Mouse (Mus musculus): ENCODE measurements at regions not wholly inside any gene's neighbourhood (a gene's known extent, or its start where the extent isn't known, plus 50 kb on each side); places are given as distances from the start of the nearest gene placed in this dataset.

DNA sequence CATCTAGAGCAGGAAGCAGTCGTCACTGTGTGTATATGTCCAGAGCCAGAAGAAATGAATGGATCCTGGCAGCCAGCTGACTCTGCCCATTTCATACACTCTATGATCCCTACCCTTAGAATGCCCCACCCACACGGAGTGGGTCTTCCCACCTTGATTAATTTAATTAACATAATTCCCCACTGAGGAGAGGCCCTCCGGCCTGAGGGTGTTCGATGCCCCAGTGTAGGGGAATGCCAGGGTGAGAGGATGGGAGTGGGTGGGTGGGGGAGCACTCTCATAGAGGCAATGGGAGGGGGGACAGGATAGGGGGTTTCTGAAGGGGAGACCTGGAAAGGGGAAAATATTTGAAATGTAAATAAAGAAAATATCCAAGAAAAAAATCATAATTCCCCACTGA, 279.3 kb upstream of the Paip1 start:
- H3K36me3 ChIP-seq = no peaks in the 10 kb centered on the region
- H3K9me3 ChIP-seq = no peaks in the 10 kb centered on the region
- no peak overlapping the region for H3K4me3 ChIP-seq
- no peak for DNase-seq (ENCODE audit: low spot score)
- H3K27me3 ChIP-seq (ENCODE audit: insufficient read depth, poor library complexity, severe bottlenecking) = no peaks in the 10 kb centered on the region
- H3K4me1 ChIP-seq (replicated peaks) = no peaks in the 10 kb centered on the region
- 89% methylated on average over 4 of the region's 4 CpGs for WGBS
- H3K27ac ChIP-seq = no peak overlapping the region

DNA sequence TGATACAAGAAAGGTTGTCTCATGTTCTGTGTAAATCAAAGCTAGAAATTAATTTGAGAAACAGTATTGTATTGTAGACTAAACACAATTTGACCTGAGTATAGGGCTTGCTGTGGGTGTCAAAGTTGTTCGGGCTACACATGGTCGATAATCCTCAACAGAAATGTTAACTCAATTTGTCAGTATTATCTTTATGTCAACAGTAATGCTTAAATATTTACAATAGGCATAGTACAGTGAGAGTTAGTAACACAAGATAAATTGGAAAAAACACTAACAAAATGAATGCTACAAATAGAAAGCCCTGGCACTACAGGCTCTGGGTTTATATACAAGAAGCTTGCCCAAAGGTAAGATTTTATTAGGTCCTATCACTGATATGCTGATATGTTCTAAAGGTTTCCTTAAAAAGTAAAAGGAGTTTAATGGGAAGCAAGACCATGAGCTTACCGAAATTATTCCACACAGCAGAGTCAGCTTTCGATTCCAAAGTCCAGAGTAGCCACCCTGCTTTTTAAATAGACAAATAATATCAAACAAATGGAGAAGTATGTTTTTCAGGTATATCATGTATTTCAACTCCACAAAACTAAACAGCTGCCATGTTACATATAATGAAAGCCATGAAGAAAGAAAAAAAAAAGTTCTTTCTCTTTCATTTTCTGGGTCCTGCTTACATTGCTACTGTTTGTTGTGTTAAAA, 277.4 kb upstream of the Paip1 start:
- no peak overlapping the region for H3K27ac ChIP-seq
- DNase-seq (ENCODE audit: low spot score) = no peak
- H3K4me1 ChIP-seq (replicated peaks) = no peaks in the 10 kb centered on the region
- WGBS = 92% methylated on average over 4 of the region's 4 CpGs
- no peaks in the 10 kb centered on the region for H3K36me3 ChIP-seq
- no peaks in the 10 kb centered on the region for H3K9me3 ChIP-seq
- H3K27me3 ChIP-seq (ENCODE audit: insufficient read depth, poor library complexity, severe bottlenecking) = no peaks in the 10 kb centered on the region
- no peak overlapping the region for H3K4me3 ChIP-seq

DNA sequence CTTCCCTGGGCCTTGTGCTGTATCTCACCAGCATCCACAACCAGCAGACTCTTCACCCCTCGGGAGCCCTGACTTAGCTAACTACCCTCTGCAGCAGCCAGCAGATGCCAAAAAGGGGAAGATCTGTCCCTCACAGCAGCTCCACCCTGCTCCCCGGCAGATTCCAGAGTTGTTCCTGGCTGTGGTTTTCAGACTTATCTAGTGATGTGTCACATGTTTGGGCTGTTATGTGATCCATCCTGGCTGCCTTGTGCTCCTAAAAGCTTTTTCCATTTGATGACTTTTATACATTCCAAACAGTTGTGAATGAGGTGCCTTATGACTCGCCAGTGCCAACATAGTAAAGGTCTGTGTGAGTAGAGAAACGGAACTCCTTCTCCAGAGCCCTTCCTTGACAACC, 250.6 kb upstream of the Paip1 start:
- Histone ChIP-seq H3K4me3 (no peak overlapping the region), H3K9me3 (no peaks in the 10 kb centered on the region), H3K27me3 (ENCODE audit: insufficient read depth, poor library complexity, severe bottlenecking) (no peaks in the 10 kb centered on the region), H3K27ac (no peak overlapping the region), H3K36me3 (no peaks in the 10 kb centered on the region), H3K4me1 (replicated peaks) (no peaks in the 10 kb centered on the region)
- no peak for DNase-seq (ENCODE audit: low spot score)
- 82% methylated on average over 4 of the region's 4 CpGs for WGBS

DNA sequence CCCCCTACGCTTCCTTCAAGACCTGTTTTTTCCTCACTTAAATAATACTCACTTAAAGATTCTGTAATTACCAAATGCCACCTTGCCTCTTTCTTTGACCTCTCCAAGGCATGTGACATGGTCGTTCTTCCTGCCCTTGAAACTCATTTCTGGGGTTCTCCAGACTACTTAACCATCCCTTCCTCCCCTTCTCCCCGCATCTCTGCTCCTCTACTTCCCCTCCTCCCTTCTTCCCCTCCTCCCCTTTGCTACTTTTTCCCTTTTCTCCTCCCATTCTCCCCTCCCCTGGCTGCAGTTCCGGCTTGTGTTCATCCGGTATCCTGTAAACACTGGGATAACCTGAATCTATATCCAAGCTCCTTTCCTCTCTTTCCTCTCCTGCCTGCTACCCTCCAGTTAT, 250.2 kb upstream of the Paip1 start:
- 85% methylated on average over 5 of the region's 5 CpGs for WGBS
- Histone ChIP-seq H3K27ac (no peak overlapping the region), H3K27me3 (ENCODE audit: insufficient read depth, poor library complexity, severe bottlenecking) (no peaks in the 10 kb centered on the region), H3K9me3 (no peaks in the 10 kb centered on the region), H3K36me3 (no peaks in the 10 kb centered on the region), H3K4me1 (replicated peaks) (no peaks in the 10 kb centered on the region), H3K4me3 (no peak overlapping the region)
- no peak for DNase-seq (ENCODE audit: low spot score)

DNA sequence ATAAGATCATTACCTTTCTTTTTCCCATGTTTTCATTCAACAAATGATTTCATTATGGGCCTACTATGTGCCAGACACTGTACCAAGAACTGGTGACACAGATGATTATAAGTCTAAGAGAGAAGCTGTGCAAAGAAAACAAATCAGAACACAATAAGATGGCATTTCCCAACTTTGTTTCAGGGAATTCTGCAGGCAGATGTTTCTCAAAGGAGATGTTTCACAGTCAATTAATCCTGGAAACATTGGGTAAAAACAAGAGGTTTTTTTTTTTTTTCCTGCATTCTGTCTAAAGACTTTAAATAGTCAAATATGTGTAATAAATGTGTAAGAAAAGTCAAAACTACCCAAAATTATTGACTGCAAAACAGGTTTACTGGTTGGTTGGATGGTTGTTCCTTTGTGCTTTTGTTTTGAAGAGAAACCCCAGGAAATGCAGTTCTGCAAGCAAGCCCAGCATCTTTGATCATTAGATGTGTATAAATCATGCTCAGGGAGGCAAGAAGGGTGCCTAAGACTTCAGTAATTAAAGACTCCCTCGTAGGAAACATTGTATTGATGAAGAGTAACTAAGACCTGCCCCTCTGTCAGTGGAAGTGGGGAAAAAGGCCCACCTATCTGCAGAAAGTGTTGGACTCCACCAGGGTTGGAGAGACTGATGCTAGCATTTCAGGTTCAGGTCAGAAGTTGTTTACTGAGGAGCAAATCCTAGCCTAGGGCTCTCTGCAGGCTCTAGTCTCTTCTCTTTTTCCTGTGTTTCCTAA, 249.1 kb upstream of the Paip1 start:
- Histone ChIP-seq H3K9me3 (no peaks in the 10 kb centered on the region), H3K36me3 (no peaks in the 10 kb centered on the region), H3K4me1 (replicated peaks) (no peaks in the 10 kb centered on the region), H3K4me3 (no peak overlapping the region), H3K27ac (no peak overlapping the region), H3K27me3 (ENCODE audit: insufficient read depth, poor library complexity, severe bottlenecking) (no peaks in the 10 kb centered on the region)
- DNase-seq (ENCODE audit: low spot score) = no peak
- whole genome bisulfite sequencing = 51% methylated on average over 1 of the region's 1 CpGs

DNA sequence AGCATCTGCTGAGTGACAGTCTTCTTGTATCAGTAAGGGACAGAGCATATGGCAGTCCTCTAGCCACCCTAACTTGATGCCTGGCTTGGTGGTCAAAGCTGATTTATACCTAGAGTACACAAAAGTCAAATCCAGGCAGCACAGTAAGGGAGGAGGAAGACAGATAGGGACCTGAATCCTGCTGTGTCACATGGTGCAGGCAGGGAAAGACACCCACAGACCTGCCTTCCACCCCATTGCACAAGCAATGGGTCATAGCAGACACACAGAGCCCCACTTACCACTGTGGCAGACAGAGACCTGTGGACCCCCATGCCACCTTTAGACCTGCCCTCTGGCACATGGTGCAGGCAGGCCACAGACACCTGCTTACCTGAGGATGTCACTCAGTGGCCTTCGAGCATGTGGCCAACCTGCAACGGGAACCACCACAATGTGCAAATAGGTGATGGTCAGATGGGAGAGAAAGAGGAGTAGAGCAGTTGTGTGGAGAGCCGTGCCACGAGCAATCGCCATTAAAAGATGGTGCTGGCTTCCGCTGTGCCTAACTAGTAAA, 244.0 kb upstream of the Paip1 start:
- no peaks in the 10 kb centered on the region for H3K9me3 ChIP-seq
- no peak for DNase-seq (ENCODE audit: low spot score)
- WGBS = 93% methylated on average over 6 of the region's 6 CpGs
- no peak overlapping the region for H3K27ac ChIP-seq
- H3K27me3 ChIP-seq (ENCODE audit: insufficient read depth, poor library complexity, severe bottlenecking) = no peaks in the 10 kb centered on the region
- H3K4me3 ChIP-seq = no peak overlapping the region
- no peaks in the 10 kb centered on the region for H3K4me1 ChIP-seq (replicated peaks)
- no peaks in the 10 kb centered on the region for H3K36me3 ChIP-seq

DNA sequence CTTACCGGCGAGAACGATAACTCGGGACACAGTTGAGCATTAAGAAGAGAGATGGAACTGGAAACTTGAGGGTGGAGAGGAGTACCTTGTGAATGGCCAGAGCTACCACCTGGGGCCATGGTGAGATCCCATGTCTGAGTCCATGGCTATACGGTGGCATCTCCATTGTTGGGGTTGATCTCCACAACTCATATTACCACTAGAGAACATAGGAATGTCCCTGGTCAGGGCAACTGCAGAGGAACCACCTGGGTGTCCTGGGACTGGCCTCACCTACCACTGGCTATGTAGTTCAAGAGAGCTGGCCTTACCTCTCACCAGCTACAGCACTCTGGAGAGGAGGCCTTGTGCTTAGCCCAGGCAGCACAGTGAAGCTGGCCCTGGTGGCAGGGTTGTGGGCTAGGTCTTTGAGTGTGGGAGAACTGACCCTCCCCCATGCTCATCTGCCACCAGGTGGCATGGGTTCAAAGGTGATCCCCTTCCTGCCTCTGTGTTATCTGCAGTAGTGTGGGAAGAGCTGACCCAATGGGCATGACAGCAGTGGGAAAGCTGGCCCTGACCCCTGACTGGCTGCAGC, 242.7 kb upstream of the Paip1 start:
- Histone ChIP-seq H3K9me3 (no peaks in the 10 kb centered on the region), H3K4me3 (no peak overlapping the region), H3K27me3 (ENCODE audit: insufficient read depth, poor library complexity, severe bottlenecking) (no peaks in the 10 kb centered on the region), H3K36me3 (no peaks in the 10 kb centered on the region), H3K27ac (no peak overlapping the region), H3K4me1 (replicated peaks) (no peaks in the 10 kb centered on the region)
- WGBS = 96% methylated on average over 5 of the region's 5 CpGs
- DNase-seq (ENCODE audit: low spot score) = no peak

DNA sequence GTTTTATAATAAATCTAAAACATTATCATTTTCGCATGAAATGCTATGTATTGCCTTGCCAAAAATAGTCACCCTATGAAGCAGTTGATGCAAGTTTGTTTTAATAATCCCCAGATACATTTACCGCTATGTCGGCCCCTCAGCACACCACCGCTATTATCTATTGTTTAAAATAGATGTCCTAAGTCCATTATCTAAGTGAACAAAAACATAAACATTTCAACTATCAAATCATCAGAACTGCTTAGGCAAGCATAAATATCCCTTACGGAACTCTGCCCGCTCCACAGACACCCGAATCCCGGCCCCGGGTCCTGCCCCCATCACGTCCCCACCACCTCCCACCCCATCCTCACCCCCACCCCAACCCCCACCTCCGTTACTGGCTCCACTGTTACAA, 196.8 kb upstream of the Paip1 start:
- no peaks in the 10 kb centered on the region for H3K9me3 ChIP-seq

DNA sequence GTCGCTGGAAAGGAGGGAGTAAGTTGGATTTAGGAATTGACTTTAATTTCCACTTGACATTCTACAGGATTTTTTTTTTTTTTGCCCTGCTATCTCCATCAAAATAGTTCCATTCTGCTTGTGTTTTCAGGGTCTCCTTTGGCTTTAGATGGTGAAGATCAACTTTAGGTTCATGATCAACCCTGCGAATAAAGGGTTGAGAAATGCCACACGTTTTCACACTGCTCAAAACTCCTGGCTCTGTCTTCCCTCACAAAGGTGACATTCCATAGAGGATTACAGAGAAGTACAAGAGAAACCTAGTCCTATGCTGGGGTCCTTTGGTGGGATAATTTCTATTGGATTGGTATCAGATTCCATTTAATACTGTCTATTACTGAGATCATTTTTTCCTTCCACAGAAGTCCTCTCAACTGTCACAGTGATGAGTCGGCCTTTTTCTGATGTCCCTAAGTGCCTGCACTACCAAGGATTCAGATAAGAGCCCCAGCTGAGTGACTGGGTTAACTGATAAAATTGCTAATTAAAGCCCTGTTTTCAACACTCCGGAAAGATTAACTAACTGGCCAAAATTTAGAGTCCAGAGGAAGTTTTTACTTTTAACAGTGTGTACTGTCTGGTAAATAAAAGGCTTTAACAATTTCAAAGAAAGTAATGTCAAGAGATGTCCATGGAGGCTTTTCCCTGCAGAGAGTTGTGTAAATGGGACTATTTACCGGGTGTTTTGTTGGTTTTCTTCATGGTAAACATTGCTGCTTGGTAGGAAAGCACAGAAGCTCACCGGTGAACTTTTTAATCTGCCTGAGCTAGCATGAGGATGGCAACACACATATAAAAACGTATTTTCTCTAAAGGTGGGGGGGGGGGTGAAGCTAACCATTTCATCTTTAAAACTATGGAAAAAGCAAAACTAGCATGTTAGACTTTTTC, 196.0 kb upstream of the Paip1 start:
- DNase-seq (ENCODE audit: low spot score) = no peak
- Histone ChIP-seq H3K9me3 (no peaks in the 10 kb centered on the region), H3K27me3 (ENCODE audit: insufficient read depth, poor library complexity, severe bottlenecking) (no peaks in the 10 kb centered on the region), H3K27ac (no peak overlapping the region), H3K4me3 (no peak overlapping the region), H3K4me1 (replicated peaks) (no peaks in the 10 kb centered on the region), H3K36me3 (no peaks in the 10 kb centered on the region)
- WGBS = 64% methylated on average over 8 of the region's 8 CpGs

More for the DNA sequence above, 196.8 kb upstream of the Paip1 start:
- no peaks in the 10 kb centered on the region for H3K36me3 ChIP-seq
- WGBS = 92% methylated on average over 11 of the region's 11 CpGs
- H3K4me1 ChIP-seq (replicated peaks) = no peaks in the 10 kb centered on the region
- DNase-seq (ENCODE audit: low spot score) = no peak
- no peaks in the 10 kb centered on the region for H3K27me3 ChIP-seq (ENCODE audit: insufficient read depth, poor library complexity, severe bottlenecking)
- H3K4me3 ChIP-seq = no peak overlapping the region
- no peak overlapping the region for H3K27ac ChIP-seq

DNA sequence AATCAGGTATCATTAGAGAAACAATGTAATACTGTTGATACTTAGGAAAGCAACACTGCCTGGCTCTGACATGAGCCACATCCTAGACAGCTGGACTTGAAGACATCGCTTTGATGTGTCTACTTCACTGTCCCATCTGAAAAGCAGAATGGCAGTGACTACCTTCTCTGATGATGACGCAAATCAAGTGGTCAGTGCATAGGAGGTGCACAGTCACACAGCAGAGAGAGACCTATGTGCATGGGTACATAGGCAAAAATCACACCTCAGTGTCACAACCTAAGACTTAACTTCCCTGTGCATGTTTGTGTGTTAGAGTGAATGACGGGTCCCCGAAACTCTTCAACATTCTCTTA, 195.4 kb upstream of the Paip1 start:
- Histone ChIP-seq H3K27me3 (ENCODE audit: insufficient read depth, poor library complexity, severe bottlenecking) (no peaks in the 10 kb centered on the region), H3K9me3 (no peaks in the 10 kb centered on the region), H3K27ac (no peak overlapping the region), H3K36me3 (no peaks in the 10 kb centered on the region), H3K4me3 (no peak overlapping the region), H3K4me1 (replicated peaks) (no peaks in the 10 kb centered on the region)
- WGBS = 91% methylated on average over 4 of the region's 4 CpGs
- no peak for DNase-seq (ENCODE audit: low spot score)

DNA sequence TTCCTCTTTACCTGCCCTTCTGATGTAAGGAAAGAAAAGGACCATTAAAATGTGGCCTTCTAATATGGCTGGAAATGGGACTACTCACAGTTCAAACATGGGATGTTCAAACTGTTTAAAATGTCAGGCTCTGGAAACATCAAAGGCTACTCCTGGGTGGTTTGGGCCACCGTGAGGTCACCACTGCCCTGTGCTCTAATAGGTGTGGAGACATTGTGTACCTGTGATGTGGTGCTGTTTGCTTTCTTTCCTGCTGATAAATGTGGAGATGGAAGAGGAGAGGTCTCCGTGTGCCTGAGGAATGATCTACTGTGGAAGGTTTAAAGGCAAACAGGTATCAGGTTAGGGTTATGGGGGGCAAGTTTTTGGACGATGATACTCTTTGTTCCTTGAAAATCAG, 194.5 kb upstream of the Paip1 start:
- H3K27me3 ChIP-seq (ENCODE audit: insufficient read depth, poor library complexity, severe bottlenecking) = no peaks in the 10 kb centered on the region
- H3K27ac ChIP-seq = no peak overlapping the region
- H3K36me3 ChIP-seq = no peaks in the 10 kb centered on the region
- no peaks in the 10 kb centered on the region for H3K9me3 ChIP-seq
- no peak for DNase-seq (ENCODE audit: low spot score)
- 80% methylated on average over 3 of the region's 3 CpGs for WGBS
- H3K4me1 ChIP-seq (replicated peaks) = no peaks in the 10 kb centered on the region
- H3K4me3 ChIP-seq = no peak overlapping the region

DNA sequence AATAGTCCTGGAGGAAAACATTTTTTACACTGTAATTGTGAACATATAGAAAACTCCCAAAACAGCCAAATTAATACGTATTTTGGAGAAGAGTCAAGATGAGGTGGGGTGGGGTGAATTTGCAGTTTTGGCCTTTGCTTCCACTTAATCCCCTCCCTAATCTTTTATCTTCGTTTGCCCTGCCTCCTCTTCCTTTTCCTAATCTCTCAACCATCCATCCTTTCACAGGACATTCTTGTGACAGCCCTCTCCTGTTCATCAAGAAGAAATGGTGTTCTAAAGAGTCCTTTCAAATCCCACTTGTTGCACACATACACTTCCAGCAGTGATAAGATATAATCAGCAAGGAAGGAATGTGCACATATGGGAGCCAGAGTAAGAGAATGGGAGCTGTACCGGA, 186.0 kb upstream of the Paip1 start:
- no peak for DNase-seq (ENCODE audit: low spot score)
- Histone ChIP-seq H3K36me3 (no peaks in the 10 kb centered on the region), H3K4me3 (no peak overlapping the region), H3K9me3 (no peaks in the 10 kb centered on the region), H3K27me3 (ENCODE audit: insufficient read depth, poor library complexity, severe bottlenecking) (no peaks in the 10 kb centered on the region), H3K27ac (no peak overlapping the region), H3K4me1 (replicated peaks) (no peaks in the 10 kb centered on the region)
- WGBS = 72% methylated on average over 3 of the region's 3 CpGs

All from hindbrain, embryonic 10.5 days (tissue).